Mouse (Mus musculus) testis, adult 2 months (tissue): ENCODE measurements around the gene Slc16a5. TPM values are rescaled to one million over a fixed set of nuclear protein-coding genes. Genes with fewer than 3 reads are reported as not detected.
"Not testable (repeated sequence)": the region's sequence is repeated elsewhere in the genome, so short reads cannot be mapped to it uniquely, and the experiment has no call there.

Experiments
- H3K27ac ChIP-seq: fragments of 200-500 bp; 2 replicates; pipeline ENCODE4 v1.5.1; 2012; ENCODE audit warnings: low read depth, low read length; ENCODE audit not compliant: control insufficient read depth, insufficient read depth
- H3K27me3 ChIP-seq: fragments of 200-500 bp; 2 replicates; pipeline ENCODE4 v1.6.1; 2012; ENCODE audit warnings: mild to moderate bottlenecking, low read length, moderate library complexity; ENCODE audit not compliant: control insufficient read depth, insufficient read depth
- H3K36me3 ChIP-seq: fragments of 200-500 bp; 2 replicates; pipeline ENCODE4 v1.6.1; 2012; ENCODE audit warnings: mild to moderate bottlenecking, low read length; ENCODE audit not compliant: control insufficient read depth, insufficient read depth
- H3K4me1 ChIP-seq: fragments of 200-500 bp; 2 replicates; pipeline ENCODE4 v1.6.1; 2012; ENCODE audit warnings: low read length; ENCODE audit not compliant: control insufficient read depth, insufficient read depth
- H3K4me3 ChIP-seq: fragments of 200-500 bp; 2 replicates; pipeline ENCODE4 v1.5.1; 2012; ENCODE audit warnings: low read depth, mild to moderate bottlenecking, low read length, moderate library complexity, mixed read lengths; ENCODE audit not compliant: control insufficient read depth
- CTCF ChIP-seq: fragments of 200-500 bp; IDR thresholded peaks from 2 replicates; pipeline ENCODE4 v1.5.1; 2012; ENCODE audit warnings: low read depth, mild to moderate bottlenecking, inconsistent platforms, low read length, moderate library complexity; ENCODE audit not compliant: control insufficient read depth, insufficient read depth, insufficient replicate concordance
- POLR2A ChIP-seq: fragments of 200-500 bp; IDR thresholded peaks from 2 replicates; pipeline ENCODE4 v1.6.1; 2012; ENCODE audit warnings: low read depth, mild to moderate bottlenecking, inconsistent platforms, low read length, moderate library complexity; ENCODE audit not compliant: control insufficient read depth
- polyA plus RNA-seq: library from polyadenylated mRNA; depleted of rRNA; stranded (reverse); fragments of >200 nt; gene quantifications from 2 replicates; pipeline ENCODE4 v1.2.3, GENCODE M21; 2012

Slc16a5 gene
- polyA plus RNA-seq, 1 experiment = 0.78 TPM

- Histone ChIP-seq H3K27me3 (no peaks in the 10 kb centered on the region), H3K36me3 (no peaks in the 10 kb centered on the region), H3K4me1 (peaks cover 24% of the 10 kb centered on the region), H3K27ac (peak overlapping the region; percentile 86), H3K4me3 (no peak overlapping the region; the same call in 1 of the 2 replicates)
- TF ChIP-seq POLR2A (no peak), CTCF (peak; percentile 96)
These were observed 11.5 kb downstream of the Slc16a5 start for GRCm38 (mm10) chr11:115473626-115474275.

GRCm38 (mm10) chr11:115475025-115475757 lies 12.9 kb downstream of the Slc16a5 start, which contains the start of gene Armc7:
TSS of gene Armc7 (plus strand) at chr11:115475667.
- no peaks in the 10 kb centered on the region for H3K27me3 ChIP-seq
- TF ChIP-seq CTCF (no peak), POLR2A (peak; percentile 49)
- H3K4me1 ChIP-seq = peaks cover 16% of the 10 kb centered on the region
- peak within 1 kb of the TSS; percentile 92 for H3K4me3 ChIP-seq
- peak within 1 kb of the TSS; percentile 67 for H3K27ac ChIP-seq
- H3K36me3 ChIP-seq = no peaks in the 10 kb centered on the region

GRCm38 (mm10) chr11:115475758-115476237 lies 13.5 kb downstream of the Slc16a5 start:
- TF ChIP-seq CTCF (no peak), POLR2A (no peak)
- peak overlapping the region; percentile 67 for H3K27ac ChIP-seq
- peak overlapping the region; percentile 92 for H3K4me3 ChIP-seq
- no peaks in the 10 kb centered on the region for H3K27me3 ChIP-seq
- peaks cover 16% of the 10 kb centered on the region for H3K4me1 ChIP-seq
- H3K36me3 ChIP-seq = no peaks in the 10 kb centered on the region

- H3K4me3 ChIP-seq, H3K27me3 ChIP-seq, H3K27ac ChIP-seq, H3K36me3 ChIP-seq: not testable (repeated sequence)
- peaks cover 16% of the 10 kb centered on the region for H3K4me1 ChIP-seq
These were observed 14.4 kb downstream of the Slc16a5 start for GRCm38 (mm10) chr11:115476630-115477029.

GRCm38 (mm10) chr11:115477388-115477787 lies 15.1 kb downstream of the Slc16a5 start:
- H3K27ac ChIP-seq, H3K4me3 ChIP-seq, H3K36me3 ChIP-seq, H3K27me3 ChIP-seq: not testable (repeated sequence)
- peaks cover 16% of the 10 kb centered on the region for H3K4me1 ChIP-seq

- Histone ChIP-seq H3K4me1 (peaks cover 16% of the 10 kb centered on the region), H3K36me3 (no peaks in the 10 kb centered on the region), H3K4me3 (no peak overlapping the region), H3K27ac (no peak overlapping the region), H3K27me3 (no peaks in the 10 kb centered on the region)
- TF ChIP-seq CTCF (no peak), POLR2A (no peak)
These were observed 16.1 kb downstream of the Slc16a5 start for GRCm38 (mm10) chr11:115478296-115478938.

- Histone ChIP-seq H3K4me1 (no peaks in the 10 kb centered on the region), H3K4me3 (no peak overlapping the region)
- no peak for TF ChIP-seq CTCF
- no peak for TF ChIP-seq POLR2A
These were observed 19.4 kb downstream of the Slc16a5 start for GRCm38 (mm10) chr11:115481553-115482259.

More at GRCm38 (mm10) chr11:115481553-115482259, 19.4 kb downstream of the Slc16a5 start:
- Histone ChIP-seq H3K27ac (no peak overlapping the region), H3K27me3 (no peaks in the 10 kb centered on the region), H3K36me3 (no peaks in the 10 kb centered on the region)
